Mouse (Mus musculus) olfactory bulb, adult 2 months (tissue): ENCODE data around the gene Map3k4. TPM values are rescaled to one million over a fixed set of nuclear protein-coding genes. Genes with fewer than 3 reads are reported as not detected.

Experiments used
- H3K27ac ChIP-seq: fragments of 200-500 bp; 2 replicates; pipeline ENCODE4 v1.5.1; 2012; ENCODE audit warnings: low read depth, low read length; ENCODE audit not compliant: insufficient read depth
- H3K4me1 ChIP-seq: fragments of 200-500 bp; 2 replicates; pipeline ENCODE4 v1.6.1; 2012; ENCODE audit warnings: low read length; ENCODE audit not compliant: control insufficient read depth, insufficient read depth
- H3K4me3 ChIP-seq: fragments of 200-500 bp; 2 replicates; pipeline ENCODE4 v1.5.1; 2012; ENCODE audit warnings: mild to moderate bottlenecking, low read depth, low read length, moderate library complexity; ENCODE audit not compliant: insufficient read depth
- CTCF ChIP-seq: fragments of 200-500 bp; IDR thresholded peaks from 2 replicates; pipeline ENCODE4 v1.5.1; 2012; ENCODE audit warnings: low read depth, mild to moderate bottlenecking, low read length, moderate library complexity; ENCODE audit not compliant: insufficient read depth
- POLR2A ChIP-seq: fragments of 200-500 bp; IDR thresholded peaks from 2 replicates; pipeline ENCODE4 v1.6.1; 2012; ENCODE audit warnings: mild to moderate bottlenecking, low read depth, low read length, moderate library complexity; ENCODE audit not compliant: insufficient read depth
- WGBS: fragments of 180-500 bp; shearing (Covaris S2); methylation state at CpG from one replicate; pipeline ENCODE4 v1.1.7; 2018; 5-methylcytosine and 5-hydroxymethylcytosine counted together
- polyA plus RNA-seq: library from polyadenylated mRNA; stranded (reverse); fragments of >200 nt; gene quantifications from 2 replicates; pipeline ENCODE4 v1.2.4, GENCODE M21; 2012; ENCODE audit warnings: low replicate concordance; ENCODE audit not compliant: missing spikeins, insufficient read depth, insufficient read length

Map3k4 gene
- polyA plus RNA-seq, 1 experiment = not detected

- H3K4me1 ChIP-seq = peaks cover 49% of the 10 kb centered on the region
- peak overlapping the region; percentile 49; the same call in 1 of the 2 replicates for H3K27ac ChIP-seq
- 66% methylated on average over 10 of the region's 10 CpGs for WGBS
- TF ChIP-seq POLR2A (no peak), CTCF (no peak)
- H3K4me3 ChIP-seq = no peak overlapping the region
Measured at GRCm38 (mm10) chr17:12205015-12205693, 113.4 kb downstream of the Map3k4 start.

- no peak overlapping the region for H3K4me3 ChIP-seq
- H3K4me1 ChIP-seq = peaks cover 48% of the 10 kb centered on the region
- WGBS = 84% methylated on average over 3 of the region's 3 CpGs
- H3K27ac ChIP-seq = 0 out of 2 replicates have a peak overlapping the region, but pooled peaks have one; percentile 49
- no peak for TF ChIP-seq CTCF
- no peak for TF ChIP-seq POLR2A
Measured at GRCm38 (mm10) chr17:12204689-12205014, 113.9 kb downstream of the Map3k4 start.

GRCm38 (mm10) chr17:12204246-12204645 is 114.3 kb downstream of the Map3k4 start:
- TF ChIP-seq CTCF (no peak), POLR2A (no peak)
- 73% methylated on average over 3 of the region's 3 CpGs for WGBS
- H3K4me3 ChIP-seq = no peak overlapping the region
- no peak overlapping the region for H3K27ac ChIP-seq
- H3K4me1 ChIP-seq = peaks cover 46% of the 10 kb centered on the region

GRCm38 (mm10) chr17:12203414-12203897 is 115.1 kb downstream of the Map3k4 start:
- 34% methylated on average over 15 of the region's 15 CpGs for WGBS
- peak overlapping the region; percentile 13; the same call in 1 of the 2 replicates for H3K27ac ChIP-seq

GRCm38 (mm10) chr17:12201086-12201485 is 117.5 kb downstream of the Map3k4 start:
- no peak overlapping the region for H3K4me3 ChIP-seq
- H3K27ac ChIP-seq = no peak overlapping the region
- no peak for TF ChIP-seq POLR2A
- no peak for TF ChIP-seq CTCF
- WGBS = 100% methylated on average over 1 of the region's 1 CpGs
- H3K4me1 ChIP-seq = peaks cover 34% of the 10 kb centered on the region

More at GRCm38 (mm10) chr17:12203414-12203897, 115.1 kb downstream of the Map3k4 start:
- Histone ChIP-seq H3K4me3 (no peak overlapping the region), H3K4me1 (peaks cover 46% of the 10 kb centered on the region)
- TF ChIP-seq POLR2A (no peak), CTCF (no peak)

GRCm38 (mm10) chr17:12199933-12200332 is 118.7 kb downstream of the Map3k4 start:
- 40% methylated on average over 4 of the region's 4 CpGs for WGBS
- Histone ChIP-seq H3K4me1 (peaks cover 30% of the 10 kb centered on the region), H3K27ac (no peak overlapping the region), H3K4me3 (no peak overlapping the region)
- no peak for TF ChIP-seq CTCF
- no peak for TF ChIP-seq POLR2A

- TF ChIP-seq CTCF = no peak
- 82% methylated on average over 10 of the region's 10 CpGs for WGBS
- no peak overlapping the region for H3K27ac ChIP-seq
- H3K4me1 ChIP-seq = peaks cover 6% of the 10 kb centered on the region; the same call in 1 of the 2 replicates
- no peak overlapping the region for H3K4me3 ChIP-seq
Measured at GRCm38 (mm10) chr17:12195604-12196003, 123.0 kb downstream of the Map3k4 start.

GRCm38 (mm10) chr17:12195137-12195536 is 123.5 kb downstream of the Map3k4 start:
- H3K4me3 ChIP-seq = no peak overlapping the region
- H3K27ac ChIP-seq = no peak overlapping the region; the same call in 1 of the 2 replicates
- WGBS = 58% methylated on average over 5 of the region's 5 CpGs
- no peak for TF ChIP-seq POLR2A
- TF ChIP-seq CTCF = no peak
- peaks cover 6% of the 10 kb centered on the region; the same call in 1 of the 2 replicates for H3K4me1 ChIP-seq

GRCm38 (mm10) chr17:12187782-12188181 is 130.8 kb downstream of the Map3k4 start:
- Histone ChIP-seq H3K4me1 (peaks cover 2% of the 10 kb centered on the region; the same call in 1 of the 2 replicates), H3K4me3 (no peak overlapping the region), H3K27ac (peak overlapping the region; percentile 29; the same call in 1 of the 2 replicates)
- 5% methylated on average over 1 of the region's 1 CpGs for WGBS
- TF ChIP-seq POLR2A = no peak
- no peak for TF ChIP-seq CTCF

GRCm38 (mm10) chr17:12186341-12186740 is 132.3 kb downstream of the Map3k4 start:
- WGBS = 52% methylated on average over 3 of the region's 3 CpGs
- H3K4me1 ChIP-seq = peaks cover 2% of the 10 kb centered on the region; the same call in 1 of the 2 replicates
- no peak for TF ChIP-seq CTCF
- no peak for TF ChIP-seq POLR2A
- H3K4me3 ChIP-seq = no peak overlapping the region
- no peak overlapping the region for H3K27ac ChIP-seq
